Mouse (Mus musculus) liver, adult 2 months (tissue): ENCODE results near the gene Pitpnb.

Source experiments
- CTCF ChIP-seq: fragments of 200-500 bp; IDR thresholded peaks from 2 replicates; pipeline ENCODE4 v1.5.1; 2011; ENCODE audit warnings: low read depth, low read length, control low read depth
- POLR2A ChIP-seq: fragments of 200-500 bp; IDR thresholded peaks from 2 replicates; pipeline ENCODE4 v1.6.1; 2011; ENCODE audit warnings: low read length, control low read depth; ENCODE audit not compliant: insufficient read depth; ENCODE audit errors: extremely low read depth

- TF ChIP-seq POLR2A: no peak
- TF ChIP-seq CTCF: no peak
Measured at GRCm38 (mm10) chr5:111393346-111394197, 63.0 kb downstream of the Pitpnb start.
